Mouse (Mus musculus): ENCODE measurements around the gene Izumo1r.

- TF ChIP-seq POLR2A (IDR thresholded peaks at IDR 0.05; ENCODE audit: borderline replicate concordance, extremely low read depth, low read depth, low read length) (no peak), CTCF (IDR thresholded peaks at IDR 0.05; ENCODE audit: insufficient read depth, low read length) (no peak)
Measured at GRCm38 (mm10) chr9:14841878-14842761, 61.6 kb downstream of the Izumo1r start.

All from lung, adult 2 months (tissue).